Mouse (Mus musculus): Measurements from ENCODE around the gene Opn3. TPM values are rescaled to one million over a fixed set of nuclear protein-coding genes. Genes with fewer than 3 reads are reported as not detected.

Gene Opn3
- total and polyA plus RNA-seq, 2 experiments from 2014 or later, result 8.6 to 14.8 TPM

DNA sequence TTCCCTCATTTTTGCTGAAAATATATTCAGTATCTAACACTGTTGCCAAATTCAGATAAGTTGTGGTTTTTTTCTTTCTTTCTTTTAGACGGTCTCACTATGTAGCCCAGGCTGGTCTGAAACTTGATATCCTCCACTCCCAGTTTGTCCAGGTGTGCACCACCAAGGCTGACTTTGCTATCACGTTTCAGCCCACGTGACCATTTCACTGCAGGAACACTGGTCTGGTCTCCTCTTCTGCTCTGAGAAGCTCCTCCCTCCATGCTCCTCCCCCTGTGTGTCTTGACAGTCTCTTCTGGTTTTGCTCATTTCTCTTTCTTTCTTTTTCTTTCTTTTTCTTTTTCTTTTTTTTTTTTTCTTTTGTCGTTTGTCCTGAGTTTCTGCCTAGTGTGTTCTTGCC is 7.2 kb upstream of the Opn3 start:
- Histone ChIP-seq H3K4me1 (ENCODE audit: insufficient read depth, low read length) (no peaks in the 10 kb centered on the region), H3K9me3 (ENCODE audit: low read length) (no peaks in the 10 kb centered on the region), H3K36me3 (ENCODE audit: insufficient read depth, low read length) (no peaks in the 10 kb centered on the region), H3K4me3 (ENCODE audit: low read length) (no peak overlapping the region), H3K27me3 (ENCODE audit: insufficient read depth, low read length) (no peaks in the 10 kb centered on the region), H3K4me2 (ENCODE audit: low read depth, low read length) (no peak overlapping the region), H3K9ac (replicated peaks; ENCODE audit: low read length) (no peak overlapping the region), H3K27ac (no peak overlapping the region)
- DNase-seq (ENCODE audit: low spot score) (no peak), ATAC-seq (no peak)
- TF ChIP-seq CTCF (IDR thresholded peaks at IDR 0.05; ENCODE audit: low read depth), result no peak
- WGBS, result 47% methylated on average over 4 of the region's 4 CpGs

DNA sequence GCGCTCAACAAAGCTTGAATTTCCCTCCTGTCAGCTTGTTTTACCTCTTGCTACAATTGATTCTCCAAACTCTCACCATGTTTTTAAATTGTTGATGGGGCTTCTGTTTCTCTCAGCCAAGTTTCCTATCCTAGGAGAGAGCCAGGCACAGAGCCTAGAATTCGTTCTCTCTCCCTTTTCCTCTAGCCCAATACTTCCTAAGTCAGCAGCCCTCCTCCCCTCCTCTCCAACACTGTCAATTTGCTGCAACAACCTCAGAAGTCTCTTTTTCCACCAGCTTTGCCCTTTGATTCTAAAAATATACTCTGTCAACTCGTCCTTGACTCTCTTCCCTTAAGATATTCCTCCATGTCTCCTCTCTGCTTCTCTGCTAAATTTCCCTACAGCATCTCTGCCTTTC is 6.8 kb upstream of the Opn3 start:
- no peaks in the 10 kb centered on the region for H3K9me3 ChIP-seq (ENCODE audit: low read length)
- H3K4me2 ChIP-seq (ENCODE audit: low read depth, low read length), result no peak overlapping the region
- DNase-seq (ENCODE audit: low spot score) (no peak), ATAC-seq (no peak)
- no peak overlapping the region for H3K27ac ChIP-seq
- no peaks in the 10 kb centered on the region for H3K27me3 ChIP-seq (ENCODE audit: insufficient read depth, low read length)
- no peak overlapping the region for H3K9ac ChIP-seq (replicated peaks; ENCODE audit: low read length)
- 62% methylated on average over 3 of the region's 3 CpGs for WGBS
- no peak overlapping the region for H3K4me3 ChIP-seq (ENCODE audit: low read length)
- no peak for TF ChIP-seq CTCF (IDR thresholded peaks at IDR 0.05; ENCODE audit: low read depth)
- H3K4me1 ChIP-seq (ENCODE audit: insufficient read depth, low read length), result no peaks in the 10 kb centered on the region
- no peaks in the 10 kb centered on the region for H3K36me3 ChIP-seq (ENCODE audit: insufficient read depth, low read length)

DNA sequence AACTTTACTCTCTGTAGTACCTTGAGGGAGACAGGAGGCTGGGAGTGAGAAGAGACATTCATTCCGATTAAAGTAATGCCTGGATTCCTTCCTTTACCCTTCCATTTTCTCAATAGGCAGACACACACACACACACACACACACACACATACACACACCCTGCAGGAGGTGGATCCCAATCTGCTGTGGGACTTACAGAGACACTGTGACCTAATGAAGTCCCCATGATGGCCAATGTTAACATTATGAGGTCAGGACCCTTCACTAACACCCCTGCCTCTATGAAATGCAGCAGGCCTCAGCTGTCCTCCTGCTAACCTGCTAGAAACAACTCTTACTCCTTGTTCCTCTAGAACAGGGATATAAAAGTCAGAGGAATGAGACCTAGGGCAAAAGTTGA is 5.7 kb upstream of the Opn3 start, which contains the start of gene Wdr64:
Gene Wdr64, plus strand, starts transcription at position 301 of the 400 bp plus-strand sequence.
- H3K36me3 ChIP-seq (ENCODE audit: insufficient read depth, low read length), result no peaks in the 10 kb centered on the region
- H3K9ac ChIP-seq (replicated peaks; ENCODE audit: low read length), result no peak within 1 kb of the TSS
- no peak within 1 kb of the TSS for H3K4me3 ChIP-seq (ENCODE audit: low read length)
- H3K4me1 ChIP-seq (ENCODE audit: insufficient read depth, low read length), result 0 out of 2 replicates have a peak, but pooled peaks cover 1% of the 10 kb centered on the region
- ATAC-seq (no peak), DNase-seq (ENCODE audit: low spot score) (no peak)
- no peaks in the 10 kb centered on the region for H3K9me3 ChIP-seq (ENCODE audit: low read length)
- no peaks in the 10 kb centered on the region for H3K27me3 ChIP-seq (ENCODE audit: insufficient read depth, low read length)
- WGBS, result 81% methylated on average over 1 of the region's 1 CpGs
- H3K4me2 ChIP-seq (ENCODE audit: low read depth, low read length), result no peak within 1 kb of the TSS
- no peak within 1 kb of the TSS for H3K27ac ChIP-seq
- TF ChIP-seq CTCF (IDR thresholded peaks at IDR 0.05; ENCODE audit: low read depth), result no peak

DNA sequence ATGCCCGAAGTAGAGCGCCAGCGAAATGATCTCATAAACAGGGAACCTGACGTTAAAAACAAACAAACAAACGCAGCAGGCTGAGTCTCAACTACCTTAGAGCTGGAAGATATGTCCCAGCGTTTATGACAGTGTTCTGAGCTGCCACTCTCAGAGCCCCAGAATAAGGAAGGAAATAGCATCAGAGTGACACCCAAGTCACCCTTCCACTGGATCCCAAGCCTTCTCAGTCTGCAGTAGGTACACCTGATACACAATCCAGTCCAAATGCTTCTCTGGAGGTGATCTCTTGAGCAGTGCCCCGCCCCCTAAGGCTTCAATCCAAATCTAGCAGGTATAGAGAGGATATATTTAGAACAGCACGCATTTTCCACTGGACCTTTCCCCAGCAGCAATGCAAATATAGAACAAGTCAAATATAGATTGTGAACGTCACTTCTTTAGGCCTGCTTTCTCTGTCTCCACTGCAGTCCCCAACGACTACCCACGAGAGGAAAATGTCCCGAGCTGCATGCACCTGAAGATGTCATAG is 919 bp upstream of the Opn3 start:
- Histone ChIP-seq H3K4me3 (ENCODE audit: low read length) (peak overlapping the region; percentile 53), H3K36me3 (ENCODE audit: insufficient read depth, low read length) (no peaks in the 10 kb centered on the region), H3K27me3 (ENCODE audit: insufficient read depth, low read length) (no peaks in the 10 kb centered on the region), H3K9me3 (ENCODE audit: low read length) (no peaks in the 10 kb centered on the region), H3K9ac (replicated peaks; ENCODE audit: low read length) (0 out of 2 replicates have a peak overlapping the region, but pooled peaks have one; percentile 69), H3K27ac (peak overlapping the region; percentile 1; the same call in 1 of the 2 replicates), H3K4me2 (ENCODE audit: low read depth, low read length) (peak overlapping the region; percentile 88), H3K4me1 (ENCODE audit: insufficient read depth, low read length) (0 out of 2 replicates have a peak, but pooled peaks cover 5% of the 10 kb centered on the region)
- TF ChIP-seq CTCF (IDR thresholded peaks at IDR 0.05; ENCODE audit: low read depth), result no peak
- DNase-seq (ENCODE audit: low spot score) (no peak), ATAC-seq (no peak)
- 40% methylated on average over 12 of the region's 12 CpGs for WGBS

DNA sequence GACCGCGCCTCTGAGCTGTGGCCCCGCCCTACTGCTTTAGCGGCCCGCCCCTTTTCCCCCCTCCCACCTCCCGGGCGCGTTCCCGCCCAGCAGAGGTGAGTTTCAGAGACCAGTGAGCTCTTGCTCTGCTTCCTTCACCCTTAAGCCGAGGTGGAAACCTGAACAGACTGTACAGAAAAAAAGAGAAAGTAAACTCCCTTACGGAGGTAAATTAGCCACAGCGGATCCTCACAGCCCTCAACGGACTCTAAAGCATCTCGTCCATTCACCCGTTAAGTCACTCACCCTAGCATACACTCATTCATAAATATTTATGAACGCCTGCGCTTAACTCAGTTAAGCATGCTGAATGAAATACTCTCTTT is 403 bp upstream of the Opn3 start:
- Histone ChIP-seq H3K4me1 (ENCODE audit: insufficient read depth, low read length) (0 out of 2 replicates have a peak, but pooled peaks cover 5% of the 10 kb centered on the region), H3K9me3 (ENCODE audit: low read length) (no peaks in the 10 kb centered on the region), H3K27me3 (ENCODE audit: insufficient read depth, low read length) (no peaks in the 10 kb centered on the region), H3K9ac (replicated peaks; ENCODE audit: low read length) (peak overlapping the region; percentile 69; the same call in 1 of the 2 replicates), H3K36me3 (ENCODE audit: insufficient read depth, low read length) (no peaks in the 10 kb centered on the region; the same call in 1 of the 2 replicates), H3K4me2 (ENCODE audit: low read depth, low read length) (peak overlapping the region; percentile 88), H3K4me3 (ENCODE audit: low read length) (peak overlapping the region; percentile 53), H3K27ac (peak overlapping the region; percentile 1; the same call in 1 of the 2 replicates)
- whole genome bisulfite sequencing, result under 1% methylated on average over 17 of the region's 17 CpGs
- no peak for TF ChIP-seq CTCF (IDR thresholded peaks at IDR 0.05; ENCODE audit: low read depth)
- DNase-seq (ENCODE audit: low spot score) (no peak), ATAC-seq (no peak)

DNA sequence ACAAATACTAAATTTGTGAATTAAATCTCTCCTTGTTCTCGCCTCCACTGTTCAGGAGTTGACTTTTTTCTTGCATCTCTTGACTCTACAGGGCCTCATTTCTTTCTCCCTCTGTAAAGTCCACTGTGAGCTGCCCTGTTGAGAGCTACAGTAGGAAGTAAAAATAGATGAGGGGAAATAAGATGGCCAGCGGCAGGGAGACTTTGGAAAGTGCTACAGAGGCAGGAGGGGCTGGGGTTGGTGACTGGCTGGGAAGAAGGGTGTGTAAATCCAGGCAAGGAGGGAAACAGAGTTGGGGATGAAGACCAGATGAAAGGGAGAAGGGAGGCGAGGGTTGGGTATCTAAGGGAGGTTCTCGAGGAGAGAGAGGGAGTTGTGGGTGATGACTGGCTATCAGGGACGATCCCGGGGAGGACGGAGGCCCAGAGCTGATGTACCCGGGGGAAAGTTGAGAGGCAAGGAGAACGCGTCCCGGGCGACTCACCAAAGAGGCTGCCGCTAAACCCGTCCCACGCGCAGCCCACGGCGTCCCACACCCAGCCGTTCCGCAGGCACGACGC is 810 bp downstream of the Opn3 start:
- no peak for TF ChIP-seq CTCF (IDR thresholded peaks at IDR 0.05; ENCODE audit: low read depth)
- peak overlapping the region; percentile 53 for H3K4me3 ChIP-seq (ENCODE audit: low read length)
- H3K9ac ChIP-seq (replicated peaks; ENCODE audit: low read length), result peak overlapping the region; percentile 69
- H3K36me3 ChIP-seq (ENCODE audit: insufficient read depth, low read length), result peaks cover 3% of the 10 kb centered on the region; the same call in 1 of the 2 replicates
- DNase-seq (ENCODE audit: low spot score) (no peak), ATAC-seq (no peak)
- WGBS, result under 1% methylated on average over 22 of the region's 22 CpGs
- peak overlapping the region; percentile 88 for H3K4me2 ChIP-seq (ENCODE audit: low read depth, low read length)
- H3K9me3 ChIP-seq (ENCODE audit: low read length), result no peaks in the 10 kb centered on the region
- peak overlapping the region; percentile 83 for H3K27ac ChIP-seq
- H3K27me3 ChIP-seq (ENCODE audit: insufficient read depth, low read length), result no peaks in the 10 kb centered on the region
- H3K4me1 ChIP-seq (ENCODE audit: insufficient read depth, low read length), result 0 out of 2 replicates have a peak, but pooled peaks cover 5% of the 10 kb centered on the region

DNA sequence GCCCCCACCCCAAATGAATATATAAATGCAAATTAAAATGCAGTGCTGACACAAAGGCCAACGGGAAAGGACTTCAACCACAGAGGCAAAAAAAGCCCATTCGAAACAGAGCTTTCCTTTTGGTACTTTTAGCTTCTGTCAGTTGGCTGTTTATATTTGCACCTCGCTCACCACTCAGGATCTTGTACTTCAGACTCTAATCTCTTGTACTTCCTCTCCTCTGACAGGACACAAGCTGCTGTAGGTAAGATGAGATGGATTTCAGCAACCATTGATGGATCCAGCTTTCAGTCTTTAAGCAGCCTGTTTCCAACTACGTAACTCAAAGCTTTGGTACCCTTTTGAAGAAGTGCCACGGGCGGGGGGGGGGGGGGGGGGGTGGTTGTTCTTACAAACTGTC is 11.6 kb downstream of the Opn3 start:
- TF ChIP-seq CTCF (IDR thresholded peaks at IDR 0.05; ENCODE audit: low read depth), result no peak
- H3K27me3 ChIP-seq (ENCODE audit: insufficient read depth, low read length), result no peaks in the 10 kb centered on the region
- no peak overlapping the region for H3K4me3 ChIP-seq (ENCODE audit: low read length)
- no peaks in the 10 kb centered on the region for H3K4me1 ChIP-seq (ENCODE audit: insufficient read depth, low read length)
- H3K4me2 ChIP-seq (ENCODE audit: low read depth, low read length), result no peak overlapping the region
- 89% methylated on average over 6 of the region's 6 CpGs for WGBS
- ATAC-seq, result no peak
- H3K36me3 ChIP-seq (ENCODE audit: insufficient read depth, low read length), result no peaks in the 10 kb centered on the region
- no peak for DNase-seq (ENCODE audit: low spot score)
- no peaks in the 10 kb centered on the region for H3K9me3 ChIP-seq (ENCODE audit: low read length)
- no peak overlapping the region for H3K9ac ChIP-seq (replicated peaks; ENCODE audit: low read length)
- H3K27ac ChIP-seq, result no peak overlapping the region
